Mouse (Mus musculus): ENCODE measurements around the gene Eif4e3. TPM values are rescaled to one million over a fixed set of nuclear protein-coding genes. Genes with fewer than 3 reads are reported as not detected.

Eif4e3 gene
- polyA plus RNA-seq, 1 experiment from 2014 or later = 4.3 TPM

GRCm38 (mm10) chr6:99683974-99684373, 17.4 kb upstream of the Eif4e3 start:
- TF ChIP-seq EP300 (IDR thresholded peaks at IDR 0.05; ENCODE audit: low read depth) (no peak), CTCF (IDR thresholded peaks at IDR 0.05; ENCODE audit: low read depth) (no peak)
- H3K4me1 ChIP-seq (ENCODE audit: insufficient read depth) = no peaks in the 10 kb centered on the region
- no peak for ATAC-seq
- no peak overlapping the region for H3K27ac ChIP-seq (ENCODE audit: low read depth)
- H3K9me3 ChIP-seq (ENCODE audit: low read length) = no peaks in the 10 kb centered on the region
- peaks cover 6% of the 10 kb centered on the region; the same call in 1 of the 2 replicates for H3K27me3 ChIP-seq (ENCODE audit: insufficient read depth, low read length)
- DNase-seq = no peak
- no peak overlapping the region for H3K4me3 ChIP-seq (ENCODE audit: low read depth, low read length)
- WGBS (ENCODE audit: insufficient replicate concordance) = 91% methylated on average over 5 of the region's 5 CpGs
- H3K36me3 ChIP-seq (replicated peaks; ENCODE audit: insufficient read depth, low read length) = no peaks in the 10 kb centered on the region
- no peak overlapping the region for H3K4me2 ChIP-seq (ENCODE audit: low read depth, low read length)
- no peak overlapping the region for H3K9ac ChIP-seq (replicated peaks)

GRCm38 (mm10) chr6:99678108-99678507, 11.5 kb upstream of the Eif4e3 start:
- 80% methylated on average over 11 of the region's 11 CpGs for WGBS (ENCODE audit: insufficient replicate concordance)
- ATAC-seq = no peak

GRCm38 (mm10) chr6:99677325-99677724, 10.8 kb upstream of the Eif4e3 start:
- TF ChIP-seq EP300 (IDR thresholded peaks at IDR 0.05; ENCODE audit: low read depth) (no peak), CTCF (IDR thresholded peaks at IDR 0.05; ENCODE audit: low read depth) (no peak)
- whole genome bisulfite sequencing (ENCODE audit: insufficient replicate concordance) = 73% methylated on average over 8 of the region's 8 CpGs
- no peaks in the 10 kb centered on the region for H3K36me3 ChIP-seq (replicated peaks; ENCODE audit: insufficient read depth, low read length)
- no peak for ATAC-seq
- no peak overlapping the region for H3K4me2 ChIP-seq (ENCODE audit: low read depth, low read length)
- H3K9ac ChIP-seq (replicated peaks) = no peak overlapping the region
- no peaks in the 10 kb centered on the region for H3K4me1 ChIP-seq (ENCODE audit: insufficient read depth)
- no peaks in the 10 kb centered on the region for H3K9me3 ChIP-seq (ENCODE audit: low read length)
- H3K27ac ChIP-seq (ENCODE audit: low read depth) = no peak overlapping the region
- H3K27me3 ChIP-seq (ENCODE audit: insufficient read depth, low read length) = no peaks in the 10 kb centered on the region
- no peak for DNase-seq
- H3K4me3 ChIP-seq (ENCODE audit: low read depth, low read length) = no peak overlapping the region

More at GRCm38 (mm10) chr6:99678108-99678507, 11.5 kb upstream of the Eif4e3 start:
- no peak overlapping the region for H3K9ac ChIP-seq (replicated peaks)
- no peaks in the 10 kb centered on the region for H3K36me3 ChIP-seq (replicated peaks; ENCODE audit: insufficient read depth, low read length)
- H3K4me3 ChIP-seq (ENCODE audit: low read depth, low read length) = no peak overlapping the region
- no peak overlapping the region for H3K4me2 ChIP-seq (ENCODE audit: low read depth, low read length)
- no peak for TF ChIP-seq EP300 (IDR thresholded peaks at IDR 0.05; ENCODE audit: low read depth)
- H3K9me3 ChIP-seq (ENCODE audit: low read length) = no peaks in the 10 kb centered on the region
- H3K27ac ChIP-seq (ENCODE audit: low read depth) = no peak overlapping the region
- no peak for DNase-seq
- H3K27me3 ChIP-seq (ENCODE audit: insufficient read depth, low read length) = no peaks in the 10 kb centered on the region
- H3K4me1 ChIP-seq (ENCODE audit: insufficient read depth) = no peaks in the 10 kb centered on the region

GRCm38 (mm10) chr6:99674482-99674881, 7.9 kb upstream of the Eif4e3 start:
- no peak overlapping the region for H3K4me3 ChIP-seq (ENCODE audit: low read depth, low read length)
- H3K4me1 ChIP-seq (ENCODE audit: insufficient read depth) = no peaks in the 10 kb centered on the region
- H3K9ac ChIP-seq (replicated peaks) = no peak overlapping the region
- DNase-seq (no peak), ATAC-seq (no peak)
- no peaks in the 10 kb centered on the region for H3K36me3 ChIP-seq (replicated peaks; ENCODE audit: insufficient read depth, low read length)
- no peak overlapping the region for H3K27ac ChIP-seq (ENCODE audit: low read depth)
- H3K4me2 ChIP-seq (ENCODE audit: low read depth, low read length) = no peak overlapping the region
- 84% methylated on average over 4 of the region's 4 CpGs for WGBS (ENCODE audit: insufficient replicate concordance)
- no peaks in the 10 kb centered on the region for H3K27me3 ChIP-seq (ENCODE audit: insufficient read depth, low read length)
- TF ChIP-seq CTCF (IDR thresholded peaks at IDR 0.05; ENCODE audit: low read depth) = no peak
- no peak for TF ChIP-seq EP300 (IDR thresholded peaks at IDR 0.05; ENCODE audit: low read depth)
- H3K9me3 ChIP-seq (ENCODE audit: low read length) = no peaks in the 10 kb centered on the region

- no peak overlapping the region for H3K4me2 ChIP-seq (ENCODE audit: low read depth, low read length)
- H3K9me3 ChIP-seq (ENCODE audit: low read length) = no peaks in the 10 kb centered on the region
- no peak for TF ChIP-seq EP300 (IDR thresholded peaks at IDR 0.05; ENCODE audit: low read depth)
- peak; percentile 39 for TF ChIP-seq CTCF (IDR thresholded peaks at IDR 0.05; ENCODE audit: low read depth)
- no peaks in the 10 kb centered on the region for H3K36me3 ChIP-seq (replicated peaks; ENCODE audit: insufficient read depth, low read length)
- 56% methylated on average over 3 of the region's 3 CpGs for WGBS (ENCODE audit: insufficient replicate concordance)
- ATAC-seq (no peak), DNase-seq (no peak)
- no peak overlapping the region for H3K9ac ChIP-seq (replicated peaks)
- H3K27ac ChIP-seq (ENCODE audit: low read depth) = no peak overlapping the region
- no peak overlapping the region for H3K4me3 ChIP-seq (ENCODE audit: low read depth, low read length)
- no peaks in the 10 kb centered on the region for H3K4me1 ChIP-seq (ENCODE audit: insufficient read depth)
- H3K27me3 ChIP-seq (ENCODE audit: insufficient read depth, low read length) = no peaks in the 10 kb centered on the region
Observed at GRCm38 (mm10) chr6:99671768-99672167, 5.2 kb upstream of the Eif4e3 start.

GRCm38 (mm10) chr6:99670481-99671119, 4.0 kb upstream of the Eif4e3 start:
- Histone ChIP-seq H3K36me3 (replicated peaks; ENCODE audit: insufficient read depth, low read length) (no peaks in the 10 kb centered on the region), H3K9ac (replicated peaks) (no peak overlapping the region), H3K27ac (ENCODE audit: low read depth) (no peak overlapping the region), H3K4me2 (ENCODE audit: low read depth, low read length) (no peak overlapping the region), H3K9me3 (ENCODE audit: low read length) (no peaks in the 10 kb centered on the region), H3K27me3 (ENCODE audit: insufficient read depth, low read length) (peaks cover 4% of the 10 kb centered on the region; the same call in 1 of the 2 replicates), H3K4me3 (ENCODE audit: low read depth, low read length) (no peak overlapping the region), H3K4me1 (ENCODE audit: insufficient read depth) (no peaks in the 10 kb centered on the region)
- ATAC-seq = no peak
- peak; percentile 46 for DNase-seq
- 80% methylated on average over 7 of the region's 7 CpGs for WGBS (ENCODE audit: insufficient replicate concordance)
- TF ChIP-seq CTCF (IDR thresholded peaks at IDR 0.05; ENCODE audit: low read depth) = peak; percentile 77
- TF ChIP-seq EP300 (IDR thresholded peaks at IDR 0.05; ENCODE audit: low read depth) = no peak
